Mouse (Mus musculus) thymus, postnatal 14 days (tissue): ENCODE data around the gene Fxn.

Experiments
- DNase-seq: peaks from one replicate; pipeline ENCODE4 v3.0.0; 2021

Gene Fxn

GRCm38 (mm10) chr19:24280601-24281228 is at the start of gene Fxn:
TSS of gene Fxn (minus strand) at chr19:24280605.
- DNase-seq, result peak; percentile 56

- DNase-seq, result no peak
Measured at GRCm38 (mm10) chr19:24327921-24328320, 47.5 kb upstream of the Fxn start.

GRCm38 (mm10) chr19:24326969-24327368 is 46.6 kb upstream of the Fxn start:
- no peak for DNase-seq

- no peak for DNase-seq
Measured at GRCm38 (mm10) chr19:24325692-24326091, 45.3 kb upstream of the Fxn start.

GRCm38 (mm10) chr19:24323841-24324613 is 43.6 kb upstream of the Fxn start:
- DNase-seq, result no peak

GRCm38 (mm10) chr19:24321900-24322311 is 41.5 kb upstream of the Fxn start:
- DNase-seq, result no peak

- DNase-seq, result no peak
Measured at GRCm38 (mm10) chr19:24321211-24321899, 41.0 kb upstream of the Fxn start.

- DNase-seq, result no peak
Measured at GRCm38 (mm10) chr19:24318172-24318571, 37.8 kb upstream of the Fxn start.

GRCm38 (mm10) chr19:24317731-24318130 is 37.3 kb upstream of the Fxn start:
- no peak for DNase-seq

- DNase-seq, result no peak
Measured at GRCm38 (mm10) chr19:24317038-24317591, 36.7 kb upstream of the Fxn start.

- no peak for DNase-seq
Measured at GRCm38 (mm10) chr19:24316060-24316725, 35.8 kb upstream of the Fxn start.

GRCm38 (mm10) chr19:24315234-24315633 is 34.8 kb upstream of the Fxn start:
- DNase-seq, result no peak

- DNase-seq, result no peak
Measured at GRCm38 (mm10) chr19:24314676-24315075, 34.3 kb upstream of the Fxn start.

- DNase-seq, result no peak
Measured at GRCm38 (mm10) chr19:24312556-24313342, 32.3 kb upstream of the Fxn start.

- no peak for DNase-seq
Measured at GRCm38 (mm10) chr19:24312046-24312445, 31.6 kb upstream of the Fxn start.

GRCm38 (mm10) chr19:24308305-24308705 is 27.9 kb upstream of the Fxn start:
- DNase-seq, result no peak

GRCm38 (mm10) chr19:24307271-24308221 is 27.1 kb upstream of the Fxn start:
- no peak for DNase-seq

GRCm38 (mm10) chr19:24306351-24306750 is 25.9 kb upstream of the Fxn start:
- DNase-seq, result no peak

- no peak for DNase-seq
Measured at GRCm38 (mm10) chr19:24302198-24302597, 21.8 kb upstream of the Fxn start.

- no peak for DNase-seq
Measured at GRCm38 (mm10) chr19:24301768-24302148, 21.4 kb upstream of the Fxn start.
